Mouse (Mus musculus) E14TG2a.4 (cell line): ENCODE results near the gene Parpbp.

Source experiments
- CTCF ChIP-seq: conservative IDR thresholded peaks from 2 replicates; pipeline ENCODE4 v1.5.1; 2014; ENCODE audit warnings: low read length
- POU5F1 ChIP-seq: IDR thresholded peaks from 2 replicates; pipeline ENCODE4 v1.6.1; 2014; ENCODE audit warnings: low read length, borderline replicate concordance

GRCm38 (mm10) chr10:88090772-88091171 is 56.0 kb downstream of the Parpbp start, which contains the start of gene Pmch:
- TF ChIP-seq CTCF (no peak), POU5F1 (no peak)
